Mouse (Mus musculus) stomach, postnatal 0 days (tissue): ENCODE results near the gene Nod2. TPM values are rescaled to one million over a fixed set of nuclear protein-coding genes. Genes with fewer than 3 reads are reported as not detected.
A peak's percentile ranks its signal among the peaks of the same experiment; 100 is the strongest.

Experiments
- ATAC-seq: fragments of 200-750 bp; cut with Nextera tagmentation; 2 replicates; pipeline ENCODE4 v1.8.0; 2017; ENCODE audit not compliant: low FRiP score, low TSS enrichment
- DNase-seq: peaks from one replicate; pipeline ENCODE4 v3.0.0-alpha.2; 2016; ENCODE audit warnings: low spot score
- H3K27ac ChIP-seq: fragments of 300-500 bp; sonication (generic); replicated peaks from 2 replicates; pipeline ENCODE4 v1.5.1; 2014; ENCODE audit warnings: mild to moderate bottlenecking, control low read depth
- H3K27me3 ChIP-seq: fragments of 300-500 bp; sonication (generic); 2 replicates; pipeline ENCODE4 v1.6.1; 2014; ENCODE audit warnings: low read length; ENCODE audit not compliant: control insufficient read depth, insufficient read depth
- H3K36me3 ChIP-seq: fragments of 300-500 bp; sonication (generic); 2 replicates; pipeline ENCODE4 v1.6.1; 2014; ENCODE audit warnings: low read length, mixed read lengths; ENCODE audit not compliant: control insufficient read depth, insufficient read depth
- H3K4me1 ChIP-seq: fragments of 300-500 bp; sonication (generic); replicated peaks from 2 replicates; pipeline ENCODE4 v1.6.1; 2014; ENCODE audit warnings: antibody characterized with exemption; ENCODE audit not compliant: control insufficient read depth, insufficient read depth
- H3K4me2 ChIP-seq: fragments of 300-500 bp; sonication (generic); replicated peaks from 2 replicates; pipeline ENCODE4 v1.6.1; 2014; ENCODE audit warnings: low read depth, mild to moderate bottlenecking, control low read depth, moderate library complexity
- H3K4me3 ChIP-seq: fragments of 300-500 bp; sonication (generic); 2 replicates; pipeline ENCODE4 v1.5.1; 2014; ENCODE audit warnings: low read depth, low read length, control low read depth
- H3K9ac ChIP-seq: fragments of 300-500 bp; sonication (generic); 2 replicates; pipeline ENCODE4 v1.6.1; 2014; ENCODE audit warnings: mild to moderate bottlenecking, low read length, control low read depth, mixed read lengths
- H3K9me3 ChIP-seq: fragments of 300-500 bp; sonication (generic); 2 replicates; pipeline ENCODE4 v1.6.1; 2016; ENCODE audit warnings: low read length; ENCODE audit not compliant: control insufficient read depth
- CTCF ChIP-seq: IDR thresholded peaks from 2 replicates; pipeline ENCODE4 v1.5.1; 2016; ENCODE audit warnings: antibody characterized with exemption, low read depth, mild to moderate bottlenecking, moderate library complexity
- EP300 ChIP-seq: optimal IDR thresholded peaks from 2 replicates; pipeline ENCODE3; 2016; ENCODE audit warnings: antibody characterized with exemption
- WGBS: fragments of 180-500 bp; shearing (Covaris S2); extraction: QIAGEN DNeasy Blood & Tissue Kit; methylation state at CpG from one replicate; pipeline ENCODE4 v1.1.7; 2014; 5-methylcytosine and 5-hydroxymethylcytosine counted together
- polyA plus RNA-seq: library from polyadenylated mRNA; unstranded; fragments of >200 nt; fragmentation: Nextera tagmentation; extraction: Ambion mirVana; gene quantifications from 2 replicates; pipeline ENCODE4 v1.2.1, GENCODE M21; 2015

The Nod2 gene
- polyA plus RNA-seq, 1 experiment from 2014 or later, result 0.12 TPM

- WGBS, result 84% methylated on average over 19 of the region's 19 CpGs
- Histone ChIP-seq H3K36me3 (no peaks in the 10 kb centered on the region), H3K4me2 (no peak overlapping the region), H3K9me3 (no peaks in the 10 kb centered on the region), H3K27ac (no peak overlapping the region), H3K27me3 (no peaks in the 10 kb centered on the region), H3K4me3 (no peak overlapping the region), H3K9ac (no peak overlapping the region), H3K4me1 (no peaks in the 10 kb centered on the region)
- DNase-seq (no peak), ATAC-seq (no peak)
- TF ChIP-seq CTCF, result no peak
- no peak for TF ChIP-seq EP300
These were observed 17.8 kb downstream of the Nod2 start for GRCm38 (mm10) chr8:88664947-88665346.

DNA sequence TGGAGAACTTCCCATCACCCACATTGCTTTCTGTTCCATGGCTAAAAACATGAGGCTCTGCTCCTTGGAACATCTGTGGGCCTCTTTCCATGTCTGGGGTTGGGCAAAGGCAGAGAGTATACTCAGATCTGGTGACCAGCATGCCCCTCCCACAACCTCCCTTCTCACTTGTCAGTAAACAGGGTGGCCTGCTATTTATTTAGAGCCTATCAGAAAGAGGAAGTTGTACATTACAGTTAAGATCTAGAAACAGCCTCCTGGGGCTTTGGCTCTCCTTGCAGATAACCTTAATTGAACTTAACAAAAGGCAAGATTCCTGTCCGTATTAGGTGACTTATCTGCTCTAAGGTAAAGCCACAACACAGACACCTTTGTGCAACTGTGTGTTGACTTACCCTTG is 19.3 kb downstream of the Nod2 start:
- H3K4me1 ChIP-seq, result no peaks in the 10 kb centered on the region
- no peaks in the 10 kb centered on the region for H3K27me3 ChIP-seq
- no peak overlapping the region for H3K9ac ChIP-seq
- H3K4me2 ChIP-seq, result no peak overlapping the region
- TF ChIP-seq CTCF (no peak), EP300 (no peak)
- H3K9me3 ChIP-seq, result no peaks in the 10 kb centered on the region
- DNase-seq (peak; percentile 28), ATAC-seq (peak; percentile 72)
- H3K27ac ChIP-seq, result no peak overlapping the region
- 41% methylated on average over 1 of the region's 1 CpGs for WGBS
- H3K36me3 ChIP-seq, result no peaks in the 10 kb centered on the region
- no peak overlapping the region for H3K4me3 ChIP-seq

- H3K36me3 ChIP-seq, result no peaks in the 10 kb centered on the region
- H3K27ac ChIP-seq, result no peak overlapping the region
- WGBS, result 48% methylated on average over 14 of the region's 14 CpGs
- no peaks in the 10 kb centered on the region for H3K9me3 ChIP-seq
- H3K4me1 ChIP-seq, result no peaks in the 10 kb centered on the region
- DNase-seq (no peak), ATAC-seq (peak; percentile 24; the same call in 1 of the 2 replicates)
- no peaks in the 10 kb centered on the region for H3K27me3 ChIP-seq
- H3K4me3 ChIP-seq, result no peak overlapping the region
- TF ChIP-seq CTCF, result no peak
- no peak for TF ChIP-seq EP300
- no peak overlapping the region for H3K9ac ChIP-seq
- H3K4me2 ChIP-seq, result no peak overlapping the region
These were observed 21.4 kb downstream of the Nod2 start for GRCm38 (mm10) chr8:88668400-88669086.

DNA sequence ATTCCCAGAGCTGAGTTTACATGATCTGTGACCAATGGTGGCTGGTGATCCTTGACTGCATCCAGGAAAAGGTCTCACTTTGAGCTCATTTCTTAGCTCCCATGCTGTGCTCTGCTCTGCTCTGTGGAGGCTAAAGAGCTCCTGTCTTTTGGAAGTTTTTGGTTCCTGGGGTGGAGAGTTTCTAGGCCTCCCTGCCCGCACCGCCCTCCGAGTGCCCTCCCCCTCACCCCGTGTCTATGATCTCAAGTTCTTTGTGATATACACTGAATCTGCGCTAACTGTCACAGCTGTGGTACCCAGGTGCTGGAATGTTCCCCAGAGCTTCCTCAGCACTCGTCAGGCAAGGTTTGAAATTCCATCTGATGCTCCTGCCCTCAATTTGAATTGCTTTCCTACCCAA is 23.7 kb downstream of the Nod2 start:
- Histone ChIP-seq H3K27me3 (no peaks in the 10 kb centered on the region), H3K4me3 (no peak overlapping the region), H3K9ac (no peak overlapping the region), H3K27ac (no peak overlapping the region), H3K9me3 (no peaks in the 10 kb centered on the region), H3K4me1 (no peaks in the 10 kb centered on the region), H3K36me3 (no peaks in the 10 kb centered on the region), H3K4me2 (no peak overlapping the region)
- DNase-seq, result no peak
- no peak for ATAC-seq
- TF ChIP-seq CTCF (no peak), EP300 (no peak)
- WGBS, result 86% methylated on average over 6 of the region's 6 CpGs

DNA sequence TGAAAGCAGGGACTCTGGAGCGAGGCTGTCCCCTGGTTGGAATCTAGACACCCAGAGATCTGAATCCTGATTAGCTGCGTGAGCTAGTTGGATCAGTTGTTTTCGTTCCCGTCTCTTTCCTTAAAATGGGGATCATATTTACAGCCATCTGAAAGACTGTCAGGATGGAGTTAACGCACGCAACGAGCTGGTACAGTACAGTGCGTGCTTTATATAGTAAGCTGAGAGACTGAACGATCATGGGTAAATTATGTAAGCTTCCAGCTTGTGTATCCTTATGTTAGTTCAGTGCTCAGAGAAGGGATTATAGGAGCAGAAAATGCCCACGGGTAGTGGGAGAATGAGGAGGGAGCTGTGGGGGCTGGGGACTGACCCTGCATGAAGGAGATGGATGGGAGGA is 24.5 kb downstream of the Nod2 start:
- Histone ChIP-seq H3K9ac (no peak overlapping the region), H3K4me1 (no peaks in the 10 kb centered on the region), H3K27me3 (no peaks in the 10 kb centered on the region), H3K9me3 (no peaks in the 10 kb centered on the region), H3K27ac (no peak overlapping the region), H3K36me3 (no peaks in the 10 kb centered on the region), H3K4me3 (no peak overlapping the region), H3K4me2 (no peak overlapping the region)
- DNase-seq (no peak), ATAC-seq (no peak)
- no peak for TF ChIP-seq EP300
- TF ChIP-seq CTCF, result no peak
- 70% methylated on average over 10 of the region's 10 CpGs for whole genome bisulfite sequencing

DNA sequence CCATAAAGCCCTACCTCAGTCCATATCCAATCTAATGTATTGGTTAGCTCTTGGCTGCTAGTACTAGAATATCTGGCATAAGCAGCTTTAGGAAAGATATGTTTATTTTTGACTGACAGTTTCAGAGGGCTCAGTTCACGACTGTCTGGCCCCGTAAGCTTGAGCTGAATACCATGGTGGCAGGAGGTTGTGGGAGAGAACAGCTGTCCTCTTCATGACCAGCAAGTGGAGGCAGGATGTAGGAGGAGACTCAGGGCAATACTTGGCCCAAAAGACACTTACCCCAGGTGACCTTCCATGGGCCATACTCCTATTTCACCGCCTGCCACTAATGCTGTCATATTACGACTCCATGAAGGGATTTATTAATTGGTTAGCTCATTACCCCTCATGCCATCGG is 26.7 kb downstream of the Nod2 start:
- no peak overlapping the region for H3K4me3 ChIP-seq

More for the DNA sequence above, 26.7 kb downstream of the Nod2 start:
- Histone ChIP-seq H3K27me3 (no peaks in the 10 kb centered on the region), H3K36me3 (no peaks in the 10 kb centered on the region), H3K9me3 (no peaks in the 10 kb centered on the region), H3K4me1 (no peaks in the 10 kb centered on the region), H3K9ac (no peak overlapping the region), H3K4me2 (no peak overlapping the region), H3K27ac (no peak overlapping the region)
- no peak for TF ChIP-seq CTCF
- TF ChIP-seq EP300, result no peak
- 64% methylated on average over 5 of the region's 5 CpGs for WGBS
- ATAC-seq (no peak), DNase-seq (no peak)
